Mouse (Mus musculus) embryonic facial prominence, embryonic 14.5 days (tissue): ENCODE results near the gene Nrarp. TPM values are rescaled to one million over a fixed set of nuclear protein-coding genes. Genes with fewer than 3 reads are reported as not detected.

Experiments used
- ATAC-seq: fragments of 200-750 bp; cut with Nextera tagmentation; 2 replicates; pipeline ENCODE4 v1.8.0; 2017; ENCODE audit warnings: low read depth, moderate number of reproducible peaks, moderate TSS enrichment
- DNase-seq: peaks from one replicate; pipeline ENCODE4 v3.0.0-alpha.2; 2015; ENCODE audit warnings: low spot score
- H3K27ac ChIP-seq: fragments of 300-500 bp; sonication (generic); replicated peaks from 2 replicates; pipeline ENCODE4 v1.5.1; 2014; ENCODE audit warnings: low read depth, mild to moderate bottlenecking, low read length, moderate library complexity
- H3K27me3 ChIP-seq: fragments of 300-500 bp; sonication (generic); replicated peaks from 2 replicates; pipeline ENCODE4 v1.6.1; 2014; ENCODE audit warnings: low read length; ENCODE audit not compliant: control insufficient read depth, insufficient read depth
- H3K36me3 ChIP-seq: fragments of 300-500 bp; sonication (generic); 2 replicates; pipeline ENCODE4 v1.6.1; 2014; ENCODE audit warnings: low read length, mixed read lengths; ENCODE audit not compliant: control insufficient read depth, insufficient read depth
- H3K4me1 ChIP-seq: fragments of 300-500 bp; sonication (generic); 2 replicates; pipeline ENCODE4 v1.6.1; 2014; ENCODE audit warnings: antibody characterized with exemption, low read length; ENCODE audit not compliant: control insufficient read depth, insufficient read depth
- H3K4me2 ChIP-seq: fragments of 300-500 bp; sonication (generic); 2 replicates; pipeline ENCODE4 v1.6.1; 2014; ENCODE audit warnings: low read depth, mild to moderate bottlenecking, low read length, moderate library complexity, mixed read lengths
- H3K4me3 ChIP-seq: fragments of 300-500 bp; sonication (generic); 2 replicates; pipeline ENCODE4 v1.5.1; 2014; ENCODE audit warnings: low read depth, mild to moderate bottlenecking, low read length
- H3K9ac ChIP-seq: fragments of 300-500 bp; sonication (generic); 2 replicates; pipeline ENCODE4 v1.6.1; 2014; ENCODE audit warnings: low read depth, mild to moderate bottlenecking, low read length, moderate library complexity, mixed read lengths
- H3K9me3 ChIP-seq: fragments of 300-500 bp; sonication (generic); 2 replicates; pipeline ENCODE4 v1.6.1; 2016; ENCODE audit warnings: low read length; ENCODE audit not compliant: control insufficient read depth
- WGBS: fragments of 180-500 bp; shearing (Covaris S2); extraction: QIAGEN DNeasy Blood & Tissue Kit; methylation state at CpG from one replicate; pipeline ENCODE4 v1.1.7; 2014; 5-methylcytosine and 5-hydroxymethylcytosine counted together
- polyA plus RNA-seq: library from polyadenylated mRNA; unstranded; fragments of >200 nt; fragmentation: Nextera tagmentation; extraction: Ambion mirVana; gene quantifications from 2 replicates; pipeline ENCODE4 v1.2.1, GENCODE M21; 2014

The Nrarp gene
- polyA plus RNA-seq, 1 experiment from 2014 or later: 16.5 TPM

GRCm38 (mm10) chr2:25177076-25177475, 3.5 kb upstream of the Nrarp start:
- Histone ChIP-seq H3K9me3 (no peaks in the 10 kb centered on the region), H3K27me3 (peaks cover 46% of the 10 kb centered on the region), H3K4me1 (peaks cover 20% of the 10 kb centered on the region), H3K4me3 (no peak overlapping the region), H3K9ac (peak overlapping the region; percentile 46), H3K36me3 (no peaks in the 10 kb centered on the region), H3K4me2 (peak overlapping the region; percentile 25; the same call in 1 of the 2 replicates), H3K27ac (peak overlapping the region; percentile 58; the same call in 1 of the 2 replicates)
- no peak for ATAC-seq
- 48% methylated on average over 4 of the region's 4 CpGs for WGBS
- DNase-seq: no peak

- Histone ChIP-seq H3K4me2 (peak overlapping the region; percentile 25; the same call in 1 of the 2 replicates), H3K27ac (peak overlapping the region; percentile 58; the same call in 1 of the 2 replicates), H3K4me1 (peaks cover 20% of the 10 kb centered on the region), H3K9me3 (no peaks in the 10 kb centered on the region), H3K4me3 (no peak overlapping the region), H3K36me3 (no peaks in the 10 kb centered on the region), H3K27me3 (peaks cover 50% of the 10 kb centered on the region), H3K9ac (peak overlapping the region; percentile 46)
- ATAC-seq (no peak), DNase-seq (peak; percentile 78)
- 7% methylated on average over 5 of the region's 6 CpGs for WGBS
Observed at GRCm38 (mm10) chr2:25177685-25178084, 2.9 kb upstream of the Nrarp start.

- ATAC-seq (no peak), DNase-seq (no peak)
- H3K9me3 ChIP-seq: no peaks in the 10 kb centered on the region
- no peak overlapping the region for H3K4me3 ChIP-seq
- peaks cover 20% of the 10 kb centered on the region for H3K4me1 ChIP-seq
- H3K4me2 ChIP-seq: peak overlapping the region; percentile 25
- 12% methylated on average over 10 of the region's 10 CpGs for WGBS
- 0 out of 2 replicates have a peak overlapping the region, but pooled peaks have one; percentile 28 for H3K9ac ChIP-seq
- H3K36me3 ChIP-seq: no peaks in the 10 kb centered on the region
- peaks cover 57% of the 10 kb centered on the region for H3K27me3 ChIP-seq
- peak overlapping the region; percentile 58 for H3K27ac ChIP-seq
Observed at GRCm38 (mm10) chr2:25178285-25178972, 2.1 kb upstream of the Nrarp start.

GRCm38 (mm10) chr2:25179566-25180217, 866 bp upstream of the Nrarp start:
- no peak overlapping the region for H3K9ac ChIP-seq
- H3K27me3 ChIP-seq: peaks cover 69% of the 10 kb centered on the region
- no peaks in the 10 kb centered on the region for H3K9me3 ChIP-seq
- DNase-seq (no peak), ATAC-seq (no peak)
- peaks cover 20% of the 10 kb centered on the region for H3K4me1 ChIP-seq
- 47% methylated on average over 15 of the region's 15 CpGs for WGBS
- peak overlapping the region; percentile 85 for H3K4me2 ChIP-seq
- peak overlapping the region; percentile 57 for H3K4me3 ChIP-seq
- H3K27ac ChIP-seq: peak overlapping the region; percentile 13; the same call in 1 of the 2 replicates
- H3K36me3 ChIP-seq: no peaks in the 10 kb centered on the region

- Histone ChIP-seq H3K4me3 (peak overlapping the region; percentile 57), H3K36me3 (no peaks in the 10 kb centered on the region), H3K9ac (peak overlapping the region; percentile 56), H3K9me3 (no peaks in the 10 kb centered on the region), H3K4me2 (peak overlapping the region; percentile 85), H3K27me3 (peaks cover 67% of the 10 kb centered on the region), H3K27ac (peak overlapping the region; percentile 75), H3K4me1 (peaks cover 27% of the 10 kb centered on the region)
- whole genome bisulfite sequencing: under 1% methylated on average over 74 of the region's 100 CpGs
- DNase-seq (peak; percentile 73), ATAC-seq (peak; percentile 47)
Observed at GRCm38 (mm10) chr2:25180973-25181890, 674 bp downstream of the Nrarp start.

- Histone ChIP-seq H3K27me3 (peaks cover 67% of the 10 kb centered on the region), H3K36me3 (no peaks in the 10 kb centered on the region), H3K9ac (peak overlapping the region; percentile 56), H3K4me1 (peaks cover 22% of the 10 kb centered on the region), H3K4me2 (peak overlapping the region; percentile 85), H3K4me3 (peak overlapping the region; percentile 57), H3K9me3 (no peaks in the 10 kb centered on the region), H3K27ac (peak overlapping the region; percentile 75)
- ATAC-seq (no peak), DNase-seq (no peak)
- under 1% methylated on average over 17 of the region's 17 CpGs for WGBS
Observed at GRCm38 (mm10) chr2:25181891-25182397, 1.4 kb downstream of the Nrarp start.

- H3K4me2 ChIP-seq: peak overlapping the region; percentile 85
- no peak overlapping the region for H3K27ac ChIP-seq
- 28% methylated on average over 6 of the region's 6 CpGs for WGBS
- H3K27me3 ChIP-seq: peaks cover 66% of the 10 kb centered on the region
- H3K9ac ChIP-seq: 0 out of 2 replicates have a peak overlapping the region, but pooled peaks have one; percentile 35
- peaks cover 15% of the 10 kb centered on the region; the same call in 1 of the 2 replicates for H3K4me1 ChIP-seq
- DNase-seq (no peak), ATAC-seq (no peak)
- no peaks in the 10 kb centered on the region for H3K36me3 ChIP-seq
- H3K4me3 ChIP-seq: peak overlapping the region; percentile 57
- no peaks in the 10 kb centered on the region for H3K9me3 ChIP-seq
Observed at GRCm38 (mm10) chr2:25182664-25183063, 2.1 kb downstream of the Nrarp start.

- ATAC-seq: no peak
Observed at GRCm38 (mm10) chr2:25183336-25183735, 2.8 kb downstream of the Nrarp start.

More at GRCm38 (mm10) chr2:25183336-25183735, 2.8 kb downstream of the Nrarp start:
- H3K27me3 ChIP-seq: peaks cover 60% of the 10 kb centered on the region
- 0 out of 2 replicates have a peak, but pooled peaks cover 8% of the 10 kb centered on the region for H3K4me1 ChIP-seq
- DNase-seq: no peak
- H3K36me3 ChIP-seq: no peaks in the 10 kb centered on the region
- no peak overlapping the region for H3K27ac ChIP-seq
- peak overlapping the region; percentile 57; the same call in 1 of the 2 replicates for H3K4me3 ChIP-seq
- no peaks in the 10 kb centered on the region for H3K9me3 ChIP-seq
- no peak overlapping the region for H3K9ac ChIP-seq
- 56% methylated on average over 2 of the region's 2 CpGs for WGBS
- H3K4me2 ChIP-seq: peak overlapping the region; percentile 85; the same call in 1 of the 2 replicates
